Mouse (Mus musculus): ENCODE measurements around the gene Htra2. TPM values are rescaled to one million over a fixed set of nuclear protein-coding genes. Genes with fewer than 3 reads are reported as not detected.

The Htra2 gene
- polyA plus RNA-seq, 1 experiment from 2014 or later, result 41.0 TPM

DNA sequence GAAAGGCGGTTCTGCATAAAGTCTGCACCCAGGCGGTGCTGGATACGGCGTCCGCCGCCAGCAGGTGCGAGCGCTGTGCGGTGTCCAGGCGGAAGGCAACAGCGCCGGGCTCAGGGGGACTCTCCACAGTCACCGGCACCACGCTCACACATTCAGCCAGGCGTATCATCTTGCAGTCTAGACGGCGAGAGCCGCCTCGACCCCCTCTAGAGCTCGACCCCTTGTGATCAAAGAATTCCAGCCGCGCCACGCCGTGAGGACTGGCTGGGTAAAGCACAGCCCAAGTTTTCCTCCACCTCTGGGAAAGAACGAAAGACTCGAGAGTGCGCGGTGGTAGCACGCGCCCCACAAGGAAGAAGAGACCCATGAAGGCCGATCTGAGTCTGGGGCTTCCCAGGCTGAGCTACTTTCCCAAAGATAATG is 22.3 kb downstream of the Htra2 start:
- peak; percentile 24; the same call in 1 of the 2 replicates for ATAC-seq (ENCODE audit: insufficient number of reproducible peaks, insufficient read depth, low FRiP score, low read depth)
- Histone ChIP-seq H3K36me3 (ENCODE audit: control insufficient read depth, insufficient read depth, low read length) (no peaks in the 10 kb centered on the region), H3K27ac (ENCODE audit: low read length) (0 out of 2 replicates have a peak overlapping the region, but pooled peaks have one; percentile 48), H3K4me1 (ENCODE audit: control insufficient read depth, insufficient read depth, low read length) (peaks cover 10% of the 10 kb centered on the region; the same call in 1 of the 2 replicates), H3K9me3 (ENCODE audit: control insufficient read depth, low read depth, low read length) (no peaks in the 10 kb centered on the region), H3K4me3 (ENCODE audit: low read depth, low read length) (peak overlapping the region; percentile 67), H3K9ac (replicated peaks; ENCODE audit: low read depth, low read length) (peak overlapping the region; percentile 53), H3K4me2 (replicated peaks; ENCODE audit: low read depth, low read length) (peak overlapping the region; percentile 90), H3K27me3 (ENCODE audit: control insufficient read depth, insufficient read depth, low read length) (no peaks in the 10 kb centered on the region)
- under 1% methylated on average over 31 of the region's 31 CpGs for WGBS

GRCm38 (mm10) chr6:83031921-83032590 is 23.0 kb downstream of the Htra2 start:
- H3K36me3 ChIP-seq (ENCODE audit: control insufficient read depth, insufficient read depth, low read length), result no peaks in the 10 kb centered on the region
- peak overlapping the region; percentile 53; the same call in 1 of the 2 replicates for H3K9ac ChIP-seq (replicated peaks; ENCODE audit: low read depth, low read length)

GRCm38 (mm10) chr6:83031111-83031510 is 24.0 kb downstream of the Htra2 start:
- Histone ChIP-seq H3K27ac (ENCODE audit: low read length) (no peak overlapping the region), H3K4me1 (ENCODE audit: control insufficient read depth, insufficient read depth, low read length) (peaks cover 9% of the 10 kb centered on the region; the same call in 1 of the 2 replicates), H3K9ac (replicated peaks; ENCODE audit: low read depth, low read length) (no peak overlapping the region), H3K4me3 (ENCODE audit: low read depth, low read length) (no peak overlapping the region), H3K27me3 (ENCODE audit: control insufficient read depth, insufficient read depth, low read length) (no peaks in the 10 kb centered on the region), H3K4me2 (replicated peaks; ENCODE audit: low read depth, low read length) (no peak overlapping the region), H3K9me3 (ENCODE audit: control insufficient read depth, low read depth, low read length) (no peaks in the 10 kb centered on the region), H3K36me3 (ENCODE audit: control insufficient read depth, insufficient read depth, low read length) (no peaks in the 10 kb centered on the region)
- 68% methylated on average over 7 of the region's 7 CpGs for WGBS
- ATAC-seq (ENCODE audit: insufficient number of reproducible peaks, insufficient read depth, low FRiP score, low read depth), result no peak

More at GRCm38 (mm10) chr6:83031921-83032590, 23.0 kb downstream of the Htra2 start:
- Histone ChIP-seq H3K27me3 (ENCODE audit: control insufficient read depth, insufficient read depth, low read length) (no peaks in the 10 kb centered on the region), H3K4me2 (replicated peaks; ENCODE audit: low read depth, low read length) (peak overlapping the region; percentile 90), H3K4me1 (ENCODE audit: control insufficient read depth, insufficient read depth, low read length) (peaks cover 10% of the 10 kb centered on the region; the same call in 1 of the 2 replicates), H3K4me3 (ENCODE audit: low read depth, low read length) (peak overlapping the region; percentile 67), H3K9me3 (ENCODE audit: control insufficient read depth, low read depth, low read length) (no peaks in the 10 kb centered on the region), H3K27ac (ENCODE audit: low read length) (no peak overlapping the region)
- 36% methylated on average over 18 of the region's 18 CpGs for WGBS
- ATAC-seq (ENCODE audit: insufficient number of reproducible peaks, insufficient read depth, low FRiP score, low read depth), result no peak

DNA sequence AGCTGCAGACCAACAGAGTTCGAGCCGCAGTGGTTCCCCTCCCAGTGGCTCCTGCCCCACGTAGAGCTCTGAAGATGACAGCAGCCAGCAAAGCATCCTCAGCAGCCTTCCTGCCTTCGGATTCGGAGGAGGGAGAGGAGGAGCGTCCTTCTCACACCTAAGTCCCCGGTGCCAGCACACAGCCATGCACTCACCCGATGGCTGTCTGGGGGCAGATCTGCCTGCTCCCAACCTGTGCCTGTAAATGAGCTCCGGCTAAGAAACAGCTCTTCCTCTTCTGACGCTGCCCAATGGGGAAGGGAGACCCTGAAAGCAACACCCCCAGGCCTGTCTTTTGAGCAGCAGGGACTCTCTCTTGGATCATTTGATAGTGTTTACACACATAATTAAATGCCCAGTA is 25.3 kb downstream of the Htra2 start:
- no peaks in the 10 kb centered on the region; the same call in 1 of the 2 replicates for H3K4me1 ChIP-seq (ENCODE audit: control insufficient read depth, insufficient read depth, low read length)
- H3K27ac ChIP-seq (ENCODE audit: low read length), result no peak overlapping the region
- no peak overlapping the region for H3K9ac ChIP-seq (replicated peaks; ENCODE audit: low read depth, low read length)
- no peak overlapping the region for H3K4me2 ChIP-seq (replicated peaks; ENCODE audit: low read depth, low read length)
- H3K4me3 ChIP-seq (ENCODE audit: low read depth, low read length), result no peak overlapping the region
- 42% methylated on average over 10 of the region's 10 CpGs for WGBS
- H3K9me3 ChIP-seq (ENCODE audit: control insufficient read depth, low read depth, low read length), result no peaks in the 10 kb centered on the region
- H3K27me3 ChIP-seq (ENCODE audit: control insufficient read depth, insufficient read depth, low read length), result no peaks in the 10 kb centered on the region
- H3K36me3 ChIP-seq (ENCODE audit: control insufficient read depth, insufficient read depth, low read length), result no peaks in the 10 kb centered on the region
- no peak for ATAC-seq (ENCODE audit: insufficient number of reproducible peaks, insufficient read depth, low FRiP score, low read depth)

- Histone ChIP-seq H3K4me2 (replicated peaks; ENCODE audit: low read depth, low read length) (no peak overlapping the region), H3K27ac (ENCODE audit: low read length) (no peak overlapping the region)
- ATAC-seq (ENCODE audit: insufficient number of reproducible peaks, insufficient read depth, low FRiP score, low read depth), result no peak
Observed at GRCm38 (mm10) chr6:83027706-83028105, 27.4 kb downstream of the Htra2 start.

DNA sequence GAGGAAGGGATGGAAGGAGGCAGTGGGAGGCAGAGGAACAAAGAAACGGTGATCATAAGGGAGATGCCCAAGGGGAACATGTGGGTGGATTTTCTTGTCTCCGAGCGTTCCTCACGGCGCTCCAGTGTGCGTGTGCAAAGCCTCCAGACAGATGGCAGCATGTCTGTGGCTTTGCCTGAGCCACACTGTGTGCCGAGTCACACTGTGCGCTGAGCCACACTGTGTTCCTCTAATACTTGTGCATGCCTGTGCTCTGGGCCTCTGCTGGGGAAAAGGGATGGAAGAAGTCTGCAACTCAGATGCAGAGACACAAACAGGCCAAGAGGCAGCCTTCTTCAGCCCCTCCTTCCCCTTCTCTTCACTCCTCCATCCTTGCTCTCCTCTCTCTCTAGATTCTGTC is 27.8 kb downstream of the Htra2 start:
- Histone ChIP-seq H3K4me1 (ENCODE audit: control insufficient read depth, insufficient read depth, low read length) (no peaks in the 10 kb centered on the region), H3K36me3 (ENCODE audit: control insufficient read depth, insufficient read depth, low read length) (no peaks in the 10 kb centered on the region), H3K4me3 (ENCODE audit: low read depth, low read length) (no peak overlapping the region), H3K9ac (replicated peaks; ENCODE audit: low read depth, low read length) (no peak overlapping the region), H3K4me2 (replicated peaks; ENCODE audit: low read depth, low read length) (no peak overlapping the region), H3K27me3 (ENCODE audit: control insufficient read depth, insufficient read depth, low read length) (no peaks in the 10 kb centered on the region), H3K27ac (ENCODE audit: low read length) (no peak overlapping the region), H3K9me3 (ENCODE audit: control insufficient read depth, low read depth, low read length) (no peaks in the 10 kb centered on the region)
- ATAC-seq (ENCODE audit: insufficient number of reproducible peaks, insufficient read depth, low FRiP score, low read depth), result no peak
- WGBS, result 86% methylated on average over 8 of the region's 8 CpGs

More at GRCm38 (mm10) chr6:83027706-83028105, 27.4 kb downstream of the Htra2 start:
- Histone ChIP-seq H3K27me3 (ENCODE audit: control insufficient read depth, insufficient read depth, low read length) (no peaks in the 10 kb centered on the region), H3K9me3 (ENCODE audit: control insufficient read depth, low read depth, low read length) (no peaks in the 10 kb centered on the region), H3K4me1 (ENCODE audit: control insufficient read depth, insufficient read depth, low read length) (no peaks in the 10 kb centered on the region), H3K4me3 (ENCODE audit: low read depth, low read length) (no peak overlapping the region), H3K36me3 (ENCODE audit: control insufficient read depth, insufficient read depth, low read length) (no peaks in the 10 kb centered on the region), H3K9ac (replicated peaks; ENCODE audit: low read depth, low read length) (no peak overlapping the region)
- 36% methylated on average over 8 of the region's 9 CpGs for WGBS

DNA sequence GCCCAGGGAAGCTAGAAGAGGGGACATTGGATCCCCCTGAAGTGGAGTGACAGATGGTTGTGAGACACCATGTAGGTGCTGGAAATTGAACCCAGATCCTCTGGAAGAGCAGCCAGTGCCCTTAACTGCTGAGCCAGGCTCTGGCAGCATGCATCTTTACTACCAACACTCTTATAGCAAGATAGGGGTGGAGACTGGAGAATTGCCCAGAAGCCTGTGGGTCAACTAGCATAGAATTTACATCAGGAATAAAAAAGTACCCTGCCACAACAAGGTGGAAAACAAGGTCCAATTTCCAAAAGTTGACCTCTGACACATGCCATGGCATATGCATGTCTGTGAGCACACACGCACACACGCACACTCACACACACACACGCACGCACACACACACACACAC is 29.9 kb downstream of the Htra2 start:
- no peaks in the 10 kb centered on the region for H3K4me1 ChIP-seq (ENCODE audit: control insufficient read depth, insufficient read depth, low read length)
- H3K4me3 ChIP-seq (ENCODE audit: low read depth, low read length), result no peak overlapping the region
- no peak overlapping the region for H3K4me2 ChIP-seq (replicated peaks; ENCODE audit: low read depth, low read length)
- no peak overlapping the region for H3K9ac ChIP-seq (replicated peaks; ENCODE audit: low read depth, low read length)
- H3K9me3 ChIP-seq (ENCODE audit: control insufficient read depth, low read depth, low read length), result no peaks in the 10 kb centered on the region
- no peak for ATAC-seq (ENCODE audit: insufficient number of reproducible peaks, insufficient read depth, low FRiP score, low read depth)
- no peaks in the 10 kb centered on the region for H3K27me3 ChIP-seq (ENCODE audit: control insufficient read depth, insufficient read depth, low read length)
- no peaks in the 10 kb centered on the region for H3K36me3 ChIP-seq (ENCODE audit: control insufficient read depth, insufficient read depth, low read length)
- H3K27ac ChIP-seq (ENCODE audit: low read length), result no peak overlapping the region
- 91% methylated on average over 4 of the region's 4 CpGs for WGBS

GRCm38 (mm10) chr6:83024421-83024820 is 30.7 kb downstream of the Htra2 start:
- Histone ChIP-seq H3K27me3 (ENCODE audit: control insufficient read depth, insufficient read depth, low read length) (no peaks in the 10 kb centered on the region), H3K27ac (ENCODE audit: low read length) (no peak overlapping the region), H3K9ac (replicated peaks; ENCODE audit: low read depth, low read length) (no peak overlapping the region), H3K4me2 (replicated peaks; ENCODE audit: low read depth, low read length) (no peak overlapping the region), H3K4me3 (ENCODE audit: low read depth, low read length) (no peak overlapping the region), H3K4me1 (ENCODE audit: control insufficient read depth, insufficient read depth, low read length) (no peaks in the 10 kb centered on the region), H3K36me3 (ENCODE audit: control insufficient read depth, insufficient read depth, low read length) (no peaks in the 10 kb centered on the region), H3K9me3 (ENCODE audit: control insufficient read depth, low read depth, low read length) (no peaks in the 10 kb centered on the region)
- no peak for ATAC-seq (ENCODE audit: insufficient number of reproducible peaks, insufficient read depth, low FRiP score, low read depth)
- WGBS, result 63% methylated on average over 4 of the region's 4 CpGs
